Mouse (Mus musculus): ENCODE data around the gene Pklr.

- TF ChIP-seq CTCF (conservative IDR thresholded peaks at IDR 0.05; ENCODE audit: low read length) (no peak), NANOG (IDR thresholded peaks at IDR 0.05; ENCODE audit: borderline replicate concordance, low read length) (no peak)
Measured at GRCm38 (mm10) chr3:89129908-89130307, 6.0 kb upstream of the Pklr start.

Measured in E14TG2a.4 (cell line).